ENCODE assay signal across 27 mouse cellular contexts in genomic region chr2:33414019-33414418, GRCm38 (mm10).
"Had no signal": no experiment of that assay in that cellular context is flagged by ENCODE, and none has a peak within 500 bp of the region (broad histone marks: within the 10 kb centered on the region; RNA-seq: fewer than 3 reads in every experiment).

No protein-coding gene starts in this region.

- H3K9ac ChIP-seq: heart, embryonic 13.5 days; heart, embryonic 15.5 days; hindbrain, embryonic 12.5 days; hindbrain, embryonic 14.5 days; kidney, embryonic 15.5 days; limb, embryonic 13.5 days; limb, embryonic 15.5 days had no signal

- ATAC-seq: forebrain, embryonic 16.5 days; hindbrain, embryonic 16.5 days; intestine, embryonic 16.5 days had no signal

- H3K27me3 ChIP-seq: heart, embryonic 13.5 days; heart, embryonic 15.5 days; hindbrain, embryonic 12.5 days; kidney, embryonic 15.5 days; limb, embryonic 13.5 days; limb, embryonic 15.5 days had no signal

- H3K4me1 ChIP-seq: hindbrain, embryonic 10.5 days; hindbrain, embryonic 12.5 days; kidney, embryonic 15.5 days; limb, embryonic 13.5 days; limb, embryonic 15.5 days had no signal

- H3K4me3 ChIP-seq: gastrocnemius, adult 2 months; heart, adult 2 months; heart, embryonic 13.5 days; heart, embryonic 15.5 days; hindbrain, embryonic 10.5 days; hindbrain, embryonic 12.5 days; kidney, embryonic 15.5 days; limb, embryonic 13.5 days; limb, embryonic 15.5 days had no signal

- H3K9me3 ChIP-seq: heart, embryonic 13.5 days; heart, embryonic 15.5 days; hindbrain, embryonic 10.5 days; hindbrain, embryonic 12.5 days; kidney, embryonic 15.5 days; limb, embryonic 13.5 days; limb, embryonic 15.5 days had no signal

- H3K4me2 ChIP-seq: heart, embryonic 11.5 days; heart, embryonic 13.5 days; heart, embryonic 15.5 days; hindbrain, embryonic 12.5 days; hindbrain, embryonic 14.5 days; kidney, embryonic 15.5 days; limb, embryonic 13.5 days; limb, embryonic 15.5 days had no signal

- H3K27ac ChIP-seq: gastrocnemius, adult 2 months; heart, adult 2 months; heart, embryonic 13.5 days; heart, embryonic 15.5 days; hindbrain, embryonic 10.5 days; hindbrain, embryonic 12.5 days; hindbrain, embryonic 14.5 days; kidney, embryonic 15.5 days; kidney, postnatal 0 days; limb, embryonic 13.5 days; limb, embryonic 15.5 days had no signal

- DNase-seq: gastrocnemius, adult 2 months; gastrocnemius, postnatal 10 days; gastrocnemius, postnatal 25 days; heart, adult 2 months; heart, postnatal 14 days; heart, postnatal 4 days; kidney, adult 11 months; kidney, adult 2 months; kidney, adult 9 months; kidney, postnatal 14 days; kidney, postnatal 36 days; layer of hippocampus, adult 9-11 months; layer of hippocampus, postnatal 36 days; left cerebral cortex, postnatal 4 days had no signal
